Mouse (Mus musculus): ENCODE measurements at regions not wholly inside any gene's neighbourhood (a gene's known extent, or its start where the extent isn't known, plus 50 kb on each side); places are given as distances from the start of the nearest gene placed in this dataset.

DNA sequence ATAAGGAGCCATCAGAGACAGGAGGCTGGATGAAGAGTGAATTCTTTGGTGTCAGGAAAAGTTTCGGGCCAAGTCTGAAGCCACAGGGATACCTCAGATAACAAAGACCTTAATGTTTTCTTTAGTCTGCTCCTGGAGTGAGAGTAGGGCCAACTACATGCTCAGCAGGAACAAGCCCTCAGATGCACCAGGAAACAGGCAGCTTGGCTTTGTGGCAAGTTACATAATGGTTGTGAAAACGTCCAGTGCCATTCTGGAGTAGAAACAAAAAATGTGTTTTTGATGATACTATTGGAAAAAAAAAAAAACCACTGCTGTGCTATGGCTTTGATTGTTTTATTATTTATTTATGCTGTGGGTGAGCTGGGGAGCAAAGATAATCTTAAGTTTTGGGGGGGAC is 452.2 kb upstream of the Mon1b start:
- DNase-seq = no peak

GRCm38 (mm10) chr8:113190537-113190936 is 444.9 kb upstream of the Mon1b start:
- DNase-seq = no peak

DNA sequence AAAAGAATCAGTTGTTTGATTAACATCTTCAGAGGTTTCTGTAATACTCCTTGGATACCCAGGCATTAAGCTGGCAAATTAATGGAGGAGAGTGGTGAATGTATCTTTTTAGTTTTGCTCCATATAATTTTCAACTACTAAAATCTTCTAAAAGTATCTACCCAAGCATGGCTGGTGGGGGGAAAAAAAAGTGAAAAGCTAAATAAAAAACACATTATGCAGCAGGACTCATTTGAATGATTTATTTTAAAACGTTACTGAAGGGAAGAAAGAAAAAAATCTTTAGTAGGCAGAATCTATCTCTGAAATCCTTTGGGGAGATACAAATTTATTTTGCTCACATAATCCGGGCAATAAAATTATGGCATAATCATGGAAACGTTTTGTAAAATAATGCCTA is 443.9 kb upstream of the Mon1b start:
- DNase-seq = no peak

Data from heart, postnatal 4 days (tissue).